Mouse (Mus musculus) G1E-ER4 (cell line): Measurements from ENCODE around the gene Kcnt2. TPM values are rescaled to one million over a fixed set of nuclear protein-coding genes. Genes with fewer than 3 reads are reported as not detected.

Source experiments
- GATA1 ChIP-seq: IDR thresholded peaks from one replicate; pipeline ENCODE4 v1.8.0; 2012; ENCODE audit warnings: low read length, inconsistent platforms
- polyA plus RNA-seq: library from polyadenylated mRNA; stranded (reverse); fragments of >175 nt; gene quantifications from 2 replicates; pipeline ENCODE4 v1.2.3, GENCODE M21; 2012

Gene Kcnt2
- polyA plus RNA-seq, 1 experiment = not detected

DNA sequence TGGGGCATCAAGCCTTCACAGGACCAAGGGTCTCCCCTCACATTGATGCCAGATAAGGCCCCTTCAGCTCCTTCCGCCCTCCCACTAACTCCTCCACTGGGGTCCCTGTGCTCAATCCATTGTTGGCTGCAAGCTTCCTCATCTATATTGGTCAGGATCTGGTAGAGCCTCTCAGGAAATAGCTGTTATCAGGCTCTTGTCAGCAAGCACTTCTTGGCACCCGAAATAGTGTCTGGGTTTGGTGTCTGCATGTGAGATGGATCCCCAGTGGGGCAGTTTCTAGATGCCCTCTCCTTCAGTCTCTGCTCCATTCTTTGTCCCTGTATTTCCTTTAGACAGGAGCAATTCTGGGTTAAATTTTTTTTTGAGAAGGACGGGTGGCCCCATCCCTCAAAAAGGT lies 79.1 kb downstream of the Kcnt2 start:
- TF ChIP-seq GATA1 = no peak

DNA sequence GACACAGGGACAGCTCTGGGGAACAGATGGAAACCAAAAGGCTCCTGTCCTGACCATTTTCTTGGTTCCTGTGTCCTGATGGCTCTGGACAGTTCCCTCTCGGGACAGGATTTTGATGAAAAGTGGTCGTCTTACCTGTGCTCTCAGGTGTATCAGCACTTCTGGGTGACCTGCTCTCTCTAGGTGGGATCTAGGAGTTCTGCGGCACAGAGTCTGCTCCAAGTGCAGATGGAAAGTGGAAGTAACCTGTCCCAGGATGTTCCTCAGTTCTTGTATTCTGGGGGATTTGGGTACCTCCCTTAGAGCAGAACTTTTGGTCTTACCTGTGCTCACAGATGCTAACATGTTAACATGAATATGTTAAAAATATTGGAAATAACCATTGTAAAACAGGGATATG lies 80.8 kb downstream of the Kcnt2 start:
- no peak for TF ChIP-seq GATA1

DNA sequence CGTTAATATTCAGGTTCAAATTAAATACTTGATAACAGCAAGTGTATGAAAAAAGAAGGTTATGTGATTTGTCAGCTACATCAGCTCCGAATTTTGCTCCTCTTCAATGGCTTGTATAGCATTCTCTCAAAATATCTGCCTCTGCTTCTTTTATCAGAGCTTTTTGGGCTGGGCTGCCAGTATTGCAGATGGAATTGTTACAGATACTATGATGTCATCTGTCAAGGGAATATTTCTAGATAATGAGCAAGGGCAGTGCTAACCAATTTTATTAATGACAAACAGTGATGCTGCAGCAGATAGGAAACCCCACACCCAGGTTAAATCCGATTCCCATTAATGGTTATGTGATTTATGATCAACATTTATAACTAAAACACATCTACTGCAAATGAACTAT lies 87.7 kb downstream of the Kcnt2 start:
- TF ChIP-seq GATA1 = no peak

DNA sequence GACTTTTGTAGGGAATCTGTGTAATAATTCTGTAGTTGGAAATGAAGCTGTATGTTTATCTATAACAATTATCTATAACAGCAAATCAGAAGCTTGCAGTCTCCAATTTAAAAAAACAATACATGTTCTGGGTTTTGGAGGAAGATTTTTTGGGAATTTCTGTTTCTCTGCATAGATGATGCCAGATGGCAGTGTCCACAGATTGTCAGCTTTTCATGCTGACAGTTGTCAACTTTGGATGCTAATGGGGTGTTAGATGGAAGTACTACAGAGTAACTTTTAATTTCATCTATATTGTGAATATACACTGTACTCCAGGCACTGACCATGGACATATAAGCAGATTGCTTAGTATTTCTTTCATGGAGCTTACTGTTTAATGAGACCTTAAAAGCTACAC lies 92.5 kb downstream of the Kcnt2 start:
- no peak for TF ChIP-seq GATA1

DNA sequence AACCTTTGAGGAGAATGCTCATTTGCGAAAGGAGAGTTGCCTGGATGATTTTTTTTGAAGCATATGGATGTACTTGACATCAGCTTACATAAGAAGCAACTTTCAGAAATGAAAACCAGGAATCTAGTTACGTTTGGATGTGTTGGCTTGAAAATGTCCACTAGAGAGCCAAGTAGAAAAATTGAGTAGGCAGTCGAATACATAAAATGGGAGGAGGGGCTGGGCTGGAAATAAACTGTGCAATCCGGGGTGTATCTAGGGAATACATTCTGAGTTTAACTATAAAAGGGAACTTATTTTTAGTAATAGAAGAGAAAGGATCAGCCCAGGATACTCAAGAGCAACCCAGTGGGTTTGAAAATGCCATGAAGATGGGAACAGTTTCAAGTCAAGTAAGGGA lies 93.4 kb downstream of the Kcnt2 start:
- no peak for TF ChIP-seq GATA1

DNA sequence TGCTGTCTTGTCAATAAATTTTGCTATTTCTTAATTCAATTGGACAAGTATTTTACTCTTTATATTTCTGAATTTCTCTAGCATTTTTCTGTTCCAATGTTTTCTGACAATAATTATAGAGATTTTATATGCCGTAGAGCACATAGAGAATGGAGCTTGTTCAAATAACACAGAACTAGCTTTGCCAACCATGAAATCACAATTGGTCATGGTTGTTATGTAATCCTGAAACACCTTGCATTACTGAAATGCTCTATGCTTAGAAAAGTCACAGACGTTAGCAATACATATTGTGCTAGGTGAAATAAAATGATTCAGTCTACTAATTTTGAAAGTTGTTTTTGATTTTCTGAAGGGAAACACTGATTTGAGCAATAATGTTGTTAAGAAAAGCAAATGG lies 118.8 kb downstream of the Kcnt2 start:
- TF ChIP-seq GATA1 = no peak

DNA sequence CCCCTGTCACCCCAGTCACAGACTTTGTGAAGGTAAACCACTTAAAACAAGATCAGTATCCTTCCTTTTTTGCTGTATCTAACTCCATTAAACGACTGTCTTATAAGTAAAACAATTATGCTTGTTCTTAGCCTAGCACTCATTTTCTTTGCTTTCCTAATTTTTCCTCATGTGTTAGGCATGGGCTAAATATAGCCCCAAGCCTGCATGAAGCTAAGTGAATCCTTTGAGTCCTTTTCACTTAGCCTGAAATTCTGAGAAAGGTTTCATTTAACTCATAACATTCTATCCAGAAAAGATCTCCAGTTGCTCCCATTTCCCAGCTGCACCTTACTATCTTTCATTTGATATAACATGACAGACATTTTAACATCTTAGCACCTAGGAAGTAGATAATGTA lies 127.6 kb downstream of the Kcnt2 start:
- no peak for TF ChIP-seq GATA1

DNA sequence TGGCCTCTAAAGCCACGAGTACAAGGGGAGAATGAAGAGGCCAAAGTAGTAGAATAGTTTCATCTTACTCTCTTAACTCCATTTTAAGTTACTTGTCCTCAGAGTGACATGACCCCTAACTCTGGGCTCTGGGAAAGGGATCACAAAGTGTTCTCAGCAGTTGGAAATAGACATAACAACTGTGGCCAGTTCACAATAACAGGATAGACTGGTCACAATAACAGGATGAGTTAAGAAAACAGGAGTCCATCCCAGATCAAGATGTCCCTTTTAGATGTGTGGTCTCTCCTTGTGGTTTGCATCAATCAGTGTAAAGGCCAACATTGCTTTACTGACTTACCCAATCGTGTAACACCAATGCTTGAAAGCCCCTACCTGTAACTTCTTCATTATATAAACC lies 132.8 kb downstream of the Kcnt2 start:
- no peak for TF ChIP-seq GATA1

DNA sequence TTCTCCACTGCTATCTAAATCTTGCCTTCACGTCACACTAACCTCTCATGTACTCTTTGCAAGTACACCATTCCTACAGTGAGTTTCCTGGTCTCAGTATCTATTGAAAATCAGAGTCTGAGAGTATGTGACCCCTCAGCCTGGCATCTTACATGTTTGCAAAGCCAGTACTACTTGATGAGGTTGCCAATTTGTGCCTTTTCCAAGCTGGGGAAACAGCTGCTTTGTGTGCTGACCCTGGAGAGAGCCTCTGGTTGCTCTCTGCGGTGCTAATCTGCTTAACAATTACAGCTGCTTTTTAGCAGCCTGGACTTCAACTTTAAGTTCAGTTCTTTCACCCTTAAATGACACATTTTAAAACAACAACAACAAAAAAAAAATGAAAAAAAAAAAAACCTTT lies 133.6 kb downstream of the Kcnt2 start:
- no peak for TF ChIP-seq GATA1

DNA sequence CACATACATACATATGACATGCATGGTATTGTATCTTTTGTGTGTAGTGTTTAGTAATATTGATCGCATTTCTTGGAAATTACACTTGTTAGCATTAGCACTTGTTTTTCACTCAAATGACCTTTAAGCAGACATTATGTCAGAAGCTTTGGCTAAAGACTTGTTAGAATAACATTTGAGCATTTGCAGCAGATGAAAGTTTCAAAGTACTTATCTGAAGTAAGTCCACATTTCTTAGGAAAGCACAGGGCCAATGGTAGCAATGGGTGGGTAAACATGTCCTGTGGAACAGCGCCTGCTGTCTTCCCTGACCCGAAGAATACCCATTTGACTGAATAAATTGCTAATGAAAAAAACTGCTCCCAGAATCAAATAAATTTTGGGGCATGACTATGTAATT lies 135.1 kb downstream of the Kcnt2 start:
- no peak for TF ChIP-seq GATA1

DNA sequence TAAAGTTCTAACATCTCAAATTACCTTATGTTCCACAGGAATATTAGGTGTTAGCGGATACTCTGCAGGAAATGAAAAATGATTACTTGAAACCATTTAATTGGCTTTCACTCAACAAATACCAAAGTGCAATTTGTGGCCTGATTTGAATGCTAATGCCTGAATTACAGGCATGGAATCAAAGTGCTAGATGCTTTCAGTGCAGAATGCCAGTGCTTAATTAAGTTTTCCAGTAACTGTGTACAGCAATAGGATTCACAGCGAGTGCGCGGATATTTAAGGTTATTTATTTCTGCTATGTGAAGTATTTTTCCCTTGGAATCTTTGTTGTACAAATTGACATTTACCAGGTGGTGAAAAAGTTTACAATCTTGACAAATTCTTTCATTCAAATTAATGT lies 144.3 kb downstream of the Kcnt2 start:
- TF ChIP-seq GATA1 = no peak

DNA sequence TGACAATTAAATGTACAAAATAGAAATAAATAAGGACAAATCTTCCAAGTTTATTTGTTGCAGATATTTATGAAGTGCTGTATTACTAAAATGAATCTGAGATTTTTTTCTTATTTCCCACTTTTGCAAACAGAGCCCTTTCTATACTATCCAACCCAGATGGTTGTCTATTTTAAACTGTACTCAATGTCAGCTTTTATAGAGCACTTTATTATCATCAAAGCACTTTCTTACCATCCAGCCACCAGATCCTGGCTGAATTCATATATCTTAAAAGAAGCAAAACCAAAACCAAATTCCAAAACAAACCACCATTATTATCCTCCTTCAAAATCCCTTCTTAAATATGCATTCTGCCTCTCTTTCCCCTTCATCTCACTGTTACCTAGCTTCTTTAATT lies 151.8 kb downstream of the Kcnt2 start:
- TF ChIP-seq GATA1 = no peak

DNA sequence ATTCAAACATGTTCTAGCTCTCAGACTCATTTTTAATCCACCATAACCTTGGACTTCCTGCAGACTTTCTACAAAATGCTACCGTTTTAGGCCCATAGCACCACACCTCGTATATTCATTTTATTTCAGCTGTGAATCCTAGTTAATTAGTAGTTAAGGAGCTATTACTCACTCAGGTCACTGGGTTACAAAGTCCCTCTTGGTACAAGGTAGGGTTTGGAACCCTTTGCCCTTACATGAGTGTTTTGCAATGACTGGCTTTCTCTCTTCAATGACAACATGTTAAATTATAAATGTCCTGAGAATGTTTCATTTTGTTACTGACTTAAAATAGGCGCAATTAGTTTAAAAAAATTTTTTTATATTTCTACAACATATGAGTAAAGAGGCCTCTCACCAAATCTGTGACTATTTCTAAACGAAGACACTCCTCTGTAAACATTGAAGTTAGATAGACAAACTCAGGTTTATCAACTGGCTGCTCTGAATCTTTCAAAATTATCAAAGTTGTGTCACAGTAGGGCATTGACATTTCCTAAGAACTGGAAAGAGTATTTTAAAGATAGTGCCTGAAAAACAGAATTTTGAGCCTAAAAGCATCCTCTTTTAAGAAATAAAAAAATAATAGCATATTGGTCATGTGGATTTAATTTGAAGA lies 160.8 kb downstream of the Kcnt2 start:
- no peak for TF ChIP-seq GATA1

DNA sequence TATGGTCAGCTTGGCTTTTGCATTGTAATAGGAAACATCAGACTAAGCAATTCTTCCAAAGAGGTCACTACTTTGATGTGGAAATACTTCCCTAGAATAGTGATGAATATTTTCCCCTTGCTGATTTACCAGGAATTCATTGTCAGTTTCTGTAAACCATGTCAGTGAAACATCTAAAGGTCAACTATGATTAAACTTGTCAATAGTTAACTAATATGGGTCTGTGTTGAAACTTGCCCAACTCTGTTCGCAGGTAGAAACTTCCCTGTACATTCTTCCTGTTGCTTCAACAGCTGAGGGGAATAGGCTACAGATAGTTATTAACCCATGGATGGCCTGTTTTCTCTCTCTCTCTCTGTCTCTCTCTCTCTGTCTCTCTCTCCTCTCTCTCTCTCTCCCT lies 169.8 kb downstream of the Kcnt2 start:
- TF ChIP-seq GATA1 = no peak

DNA sequence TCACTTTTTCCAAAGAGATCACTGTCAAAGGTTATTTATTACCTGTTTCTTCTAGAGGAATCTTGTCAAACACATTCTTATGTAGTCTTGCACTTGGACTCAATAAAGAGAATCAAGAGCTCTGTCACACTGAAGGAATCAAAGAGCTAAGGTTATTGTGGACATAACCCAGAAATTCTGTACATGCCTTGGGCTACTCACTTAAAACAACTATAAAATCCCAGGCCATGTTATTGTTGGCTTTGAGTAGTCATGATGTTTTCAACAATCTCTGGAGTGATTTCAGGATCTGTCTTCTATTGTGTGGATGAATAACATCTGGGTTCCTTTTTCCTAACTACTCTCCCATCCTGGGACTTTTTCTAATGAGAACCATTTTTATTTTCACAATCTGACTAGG lies 177.0 kb downstream of the Kcnt2 start:
- no peak for TF ChIP-seq GATA1

DNA sequence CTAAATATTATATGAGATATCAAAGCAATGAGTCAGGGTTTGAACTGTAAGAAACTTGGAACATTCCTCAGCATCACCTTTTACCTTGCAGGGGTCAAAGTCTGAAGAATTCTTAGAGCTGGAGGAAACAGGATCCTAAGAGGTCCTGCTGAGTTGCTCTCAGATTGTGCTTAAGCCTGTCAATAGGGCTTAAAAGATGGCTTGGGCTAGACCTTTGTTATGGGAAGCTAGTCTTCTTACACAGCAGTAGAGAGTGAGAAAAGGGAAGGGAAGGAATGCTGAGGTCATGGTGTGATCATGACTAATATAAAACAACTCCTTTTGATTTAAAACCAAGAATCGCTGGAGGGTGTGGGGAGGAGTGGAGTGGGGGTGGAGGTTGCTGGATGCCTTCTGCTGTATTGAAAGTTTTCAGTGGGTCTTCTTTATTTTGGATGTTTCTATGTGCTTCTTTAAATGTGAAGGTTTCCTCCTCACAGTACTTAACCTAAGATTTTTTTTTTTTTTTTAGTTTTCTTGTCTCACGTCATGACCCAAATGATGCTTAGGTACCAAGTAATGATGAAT lies 183.4 kb downstream of the Kcnt2 start:
- TF ChIP-seq GATA1 = no peak

DNA sequence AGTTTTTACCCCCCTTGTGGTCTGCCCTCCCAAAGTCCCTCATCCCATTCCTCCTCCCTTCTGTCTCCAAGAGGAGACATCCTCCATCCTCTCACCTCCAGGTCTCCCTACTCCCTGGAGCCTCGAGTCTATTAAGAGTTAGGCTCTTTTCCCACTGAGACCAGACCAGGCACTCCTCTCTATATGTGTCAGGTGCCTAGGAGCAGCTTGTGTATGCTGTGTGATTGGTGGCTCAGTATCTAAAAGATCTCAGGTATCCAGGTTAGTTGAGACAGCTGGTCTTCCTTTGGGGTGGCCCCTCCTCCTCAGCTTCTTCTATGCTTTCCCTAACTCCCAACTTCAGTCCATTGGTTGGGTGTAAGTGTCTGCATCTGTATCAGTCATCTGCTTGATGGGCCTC lies 186.1 kb downstream of the Kcnt2 start:
- no peak for TF ChIP-seq GATA1

DNA sequence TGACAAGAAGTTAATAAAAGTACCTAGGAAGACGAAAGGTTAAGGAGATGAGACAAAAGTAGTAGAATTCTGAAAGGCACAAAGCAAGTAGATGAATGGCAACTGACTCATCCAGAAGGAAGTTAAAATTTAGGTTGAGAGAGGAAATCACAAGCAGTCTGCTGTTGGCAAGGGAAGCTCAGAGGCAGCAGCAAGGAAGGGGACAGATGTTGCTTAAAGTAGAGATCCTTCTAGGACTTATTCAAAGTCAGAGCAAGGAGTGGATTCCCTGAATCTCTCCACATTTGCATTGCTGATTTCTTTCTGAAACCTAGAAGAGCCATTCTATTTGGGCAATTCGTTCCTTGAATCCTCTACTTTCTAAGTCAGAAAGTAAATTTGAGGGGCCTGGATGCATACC lies 188.8 kb downstream of the Kcnt2 start:
- TF ChIP-seq GATA1 = no peak
